Mouse (Mus musculus) heart, embryonic 14.5 days (tissue): ENCODE data around the gene Edc4. TPM values are rescaled to one million over a fixed set of nuclear protein-coding genes. Genes with fewer than 3 reads are reported as not detected.

Experiments used
- ATAC-seq: fragments of 200-750 bp; cut with Nextera tagmentation; 2 replicates; pipeline ENCODE4 v1.8.0; 2017; ENCODE audit warnings: low read depth, moderate TSS enrichment; ENCODE audit not compliant: insufficient number of reproducible peaks, insufficient read depth, low FRiP score
- H3K27ac ChIP-seq, 2 experiments: fragments of 200-500 bp in 1 of 2; fragments of 300-500 bp in 1 of 2; sonication (generic) in 1 of 2; replicated peaks in 1 of 2; 2 replicates each; pipeline ENCODE4 v1.5.1; 2012 to 2014; ENCODE audit warnings: low read depth in 2 of 2, low read length in 2 of 2, control low read depth in 1 of 2, mild to moderate bottlenecking in 1 of 2, mixed read lengths in 1 of 2; ENCODE audit not compliant: control insufficient read depth in 1 of 2, insufficient read depth in 1 of 2
- H3K27me3 ChIP-seq: fragments of 300-500 bp; sonication (generic); 2 replicates; pipeline ENCODE4 v1.6.1; 2014; ENCODE audit warnings: mild to moderate bottlenecking, low read length, control low read depth; ENCODE audit not compliant: control insufficient read depth, insufficient read depth
- H3K36me3 ChIP-seq: fragments of 300-500 bp; sonication (generic); 2 replicates; pipeline ENCODE4 v1.6.1; 2014; ENCODE audit warnings: mild to moderate bottlenecking, control low read depth, low read length, mixed read lengths; ENCODE audit not compliant: control insufficient read depth, insufficient read depth
- H3K4me1 ChIP-seq, 2 experiments: fragments of 200-500 bp in 1 of 2; fragments of 300-500 bp in 1 of 2; sonication (generic) in 1 of 2; 2 replicates each; pipeline ENCODE4 v1.6.1; 2012 to 2014; ENCODE audit warnings: low read length in 2 of 2, control low read depth in 1 of 2, mixed read lengths in 1 of 2; ENCODE audit not compliant: control insufficient read depth in 2 of 2, insufficient read depth in 2 of 2
- H3K4me2 ChIP-seq: fragments of 300-500 bp; sonication (generic); 2 replicates; pipeline ENCODE4 v1.6.1; 2014; ENCODE audit warnings: mild to moderate bottlenecking, low read length
- H3K4me3 ChIP-seq, 2 experiments: fragments of 200-500 bp in 1 of 2; fragments of 300-500 bp in 1 of 2; sonication (generic) in 1 of 2; 2 replicates each; pipeline ENCODE4 v1.5.1; 2012 to 2014; ENCODE audit warnings: low read length in 2 of 2, mild to moderate bottlenecking in 2 of 2, control low read depth in 1 of 2, low read depth in 1 of 2, moderate library complexity in 1 of 2; ENCODE audit not compliant: control insufficient read depth in 1 of 2, insufficient read depth in 1 of 2
- H3K9ac ChIP-seq: fragments of 300-500 bp; sonication (generic); 2 replicates; pipeline ENCODE4 v1.6.1; 2014; ENCODE audit warnings: mild to moderate bottlenecking, low read length
- H3K9me3 ChIP-seq: fragments of 300-500 bp; sonication (generic); 2 replicates; pipeline ENCODE4 v1.6.1; 2016; ENCODE audit warnings: low read length, control low read depth; ENCODE audit not compliant: control insufficient read depth
- WGBS: fragments of 180-500 bp; shearing (Covaris S2); extraction: QIAGEN DNeasy Blood & Tissue Kit; methylation state at CpG from one replicate; pipeline ENCODE4 v1.1.7; 2014; 5-methylcytosine and 5-hydroxymethylcytosine counted together
- polyA plus RNA-seq: library from polyadenylated mRNA; unstranded; fragments of >200 nt; fragmentation: Nextera tagmentation; extraction: Ambion mirVana; gene quantifications from 2 replicates; pipeline ENCODE4 v1.2.1, GENCODE M21; 2014

The Edc4 gene
- polyA plus RNA-seq, 1 experiment from 2014 or later: 24.0 TPM

DNA sequence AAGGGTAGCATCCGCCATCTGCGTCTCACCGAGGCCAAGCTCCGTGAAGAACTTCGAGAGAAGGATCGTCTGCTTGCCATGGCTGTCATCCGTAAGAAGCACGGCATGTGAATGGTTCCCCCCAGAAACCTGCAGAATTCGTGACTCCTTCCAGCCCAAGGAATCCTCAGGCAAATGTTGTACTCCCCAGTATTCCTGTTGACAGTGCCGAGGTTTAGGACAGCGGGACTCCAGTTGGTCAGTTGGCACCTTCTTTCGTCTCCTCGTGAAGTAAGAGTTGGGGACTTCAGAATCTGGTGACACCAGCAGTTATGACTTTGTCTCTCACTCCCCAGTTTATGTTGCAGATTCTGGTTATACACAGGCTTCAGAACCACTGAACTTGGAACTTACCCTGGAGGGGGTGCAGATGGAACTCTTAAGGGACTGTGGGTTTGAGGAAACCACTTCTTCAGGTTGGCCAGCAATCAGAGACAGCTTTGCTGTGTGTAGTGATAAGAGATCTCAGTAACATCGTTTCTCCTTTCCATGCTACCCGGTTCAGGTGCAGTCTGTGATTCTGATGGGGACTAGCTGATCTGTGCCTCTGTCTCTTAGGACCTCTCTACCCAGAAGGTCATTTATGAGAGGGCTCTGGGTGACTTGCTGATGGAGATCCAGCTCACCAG is 24.4 kb upstream of the Edc4 start:
- peak overlapping the region; percentile 87 for H3K9ac ChIP-seq
- 10% methylated on average over 15 of the region's 15 CpGs for WGBS
- peaks cover 14% of the 10 kb centered on the region; the same call in 1 of the 2 replicates for H3K36me3 ChIP-seq
- peak overlapping the region; percentile 84 to 92 for H3K4me3 ChIP-seq
- ATAC-seq: no peak
- peaks cover 13 to 27% of the 10 kb centered on the region in 2 experiments for H3K4me1 ChIP-seq
- peak overlapping the region; percentile 80 for H3K4me2 ChIP-seq
- H3K9me3 ChIP-seq: no peaks in the 10 kb centered on the region
- peak overlapping the region; percentile 81 to 83; a peak in 3 of 4 replicates for H3K27ac ChIP-seq
- no peaks in the 10 kb centered on the region for H3K27me3 ChIP-seq

- H3K27me3 ChIP-seq: no peaks in the 10 kb centered on the region
- H3K9me3 ChIP-seq: no peaks in the 10 kb centered on the region
- H3K4me1 ChIP-seq: peaks cover 13 to 38% of the 10 kb centered on the region in 2 experiments
- peaks cover 21% of the 10 kb centered on the region for H3K36me3 ChIP-seq
- no peak for ATAC-seq
- H3K27ac ChIP-seq: no peak overlapping the region
- no peak overlapping the region for H3K9ac ChIP-seq
- no peak overlapping the region for H3K4me3 ChIP-seq
- 87% methylated on average over 5 of the region's 5 CpGs for WGBS
- no peak overlapping the region for H3K4me2 ChIP-seq
Observed at GRCm38 (mm10) chr8:105858495-105858894, 22.2 kb upstream of the Edc4 start.

DNA sequence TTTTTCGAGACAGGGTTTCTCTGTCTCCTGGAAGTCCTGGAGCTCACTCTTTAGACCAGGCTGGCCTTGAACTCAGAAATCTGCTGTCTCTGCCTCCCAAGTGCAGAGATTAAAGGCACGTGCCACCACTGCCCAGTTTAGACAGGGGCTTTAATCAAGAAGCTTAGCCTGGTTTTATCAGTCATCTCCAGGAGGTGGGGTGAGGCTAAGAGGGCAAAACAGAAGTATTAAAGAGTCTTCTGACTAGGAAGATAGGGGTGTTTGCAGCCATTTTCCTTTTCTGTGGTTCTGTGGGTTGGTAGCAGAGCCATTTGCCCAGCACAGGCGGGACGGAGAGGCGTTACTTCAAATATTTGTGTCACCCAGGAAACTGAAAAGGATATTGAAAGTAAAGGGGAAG is 21.4 kb upstream of the Edc4 start:
- H3K27me3 ChIP-seq: no peaks in the 10 kb centered on the region
- no peaks in the 10 kb centered on the region for H3K9me3 ChIP-seq
- peak overlapping the region in 1 of 2 experiments; percentile 85; a peak in 1 of 4 replicates for H3K27ac ChIP-seq
- H3K4me3 ChIP-seq: no peak overlapping the region
- 68% methylated on average over 5 of the region's 5 CpGs for WGBS
- peaks cover 23% of the 10 kb centered on the region for H3K36me3 ChIP-seq
- H3K4me2 ChIP-seq: no peak overlapping the region
- no peak overlapping the region; the same call in 1 of the 2 replicates for H3K9ac ChIP-seq
- peaks cover 11 to 38% of the 10 kb centered on the region in 2 experiments for H3K4me1 ChIP-seq
- ATAC-seq: no peak

DNA sequence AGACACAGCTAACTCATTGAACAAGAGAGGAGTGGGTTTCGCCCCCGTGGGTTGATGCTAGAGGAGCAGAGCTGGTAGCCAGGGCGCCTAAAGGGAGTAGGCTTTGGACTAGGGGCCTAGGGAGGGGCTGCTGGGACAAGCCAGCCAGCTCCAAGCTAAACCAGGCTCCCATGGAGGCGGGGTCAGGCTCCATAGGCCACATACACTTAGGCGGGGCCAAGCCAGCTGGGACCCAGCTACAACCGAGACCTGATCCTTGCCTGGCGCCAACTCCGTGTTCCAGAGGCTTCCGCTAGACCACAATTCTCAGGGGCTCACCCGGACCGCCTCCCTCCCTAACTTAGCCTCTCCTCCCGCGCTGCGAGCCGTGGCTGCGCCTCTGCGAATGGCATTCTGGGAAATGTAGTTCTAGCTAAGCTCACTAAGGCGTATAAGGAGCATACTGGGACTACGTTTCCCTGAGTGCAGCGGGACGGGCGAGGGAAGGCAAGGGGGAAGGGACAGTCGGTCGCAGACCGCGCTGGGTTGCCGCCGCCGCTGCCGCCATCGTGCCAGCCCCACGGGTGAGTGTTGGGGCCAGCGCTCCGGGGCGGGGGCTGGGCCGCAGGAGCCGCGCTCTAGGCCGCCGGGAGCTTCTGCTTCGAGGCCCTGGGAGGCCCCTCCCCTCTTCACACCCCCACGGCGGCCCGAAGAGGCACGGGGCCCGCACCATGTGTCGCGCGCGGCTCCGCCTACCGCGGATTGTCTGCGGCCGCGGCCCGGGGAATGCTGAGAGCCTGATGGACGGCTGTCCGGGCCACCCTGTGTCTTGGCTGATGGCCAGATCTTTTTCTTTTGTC is 20.3 kb upstream of the Edc4 start, which contains the start of gene Nutf2:
TSS of gene Nutf2 (plus strand) at position 438 of the 839 bp plus-strand sequence.
- Histone ChIP-seq H3K9me3 (no peaks in the 10 kb centered on the region), H3K4me2 (peak within 1 kb of the TSS; percentile 91), H3K4me3 (peak within 1 kb of the TSS; percentile 94 to 96), H3K27me3 (no peaks in the 10 kb centered on the region), H3K4me1 (peaks cover 11 to 38% of the 10 kb centered on the region in 2 experiments), H3K9ac (peak within 1 kb of the TSS; percentile 96), H3K36me3 (peaks cover 26% of the 10 kb centered on the region), H3K27ac (peak within 1 kb of the TSS; percentile 86 to 90)
- under 1% methylated on average over 57 of the region's 59 CpGs for WGBS
- ATAC-seq: peak; percentile 97

GRCm38 (mm10) chr8:105861951-105862350 is 18.7 kb upstream of the Edc4 start:
- Histone ChIP-seq H3K9me3 (no peaks in the 10 kb centered on the region), H3K9ac (peak overlapping the region; percentile 96), H3K36me3 (peaks cover 42% of the 10 kb centered on the region), H3K27me3 (no peaks in the 10 kb centered on the region), H3K27ac (no peak overlapping the region), H3K4me2 (peak overlapping the region; percentile 91), H3K4me1 (peaks cover 5 to 29% of the 10 kb centered on the region in 2 experiments), H3K4me3 (peak overlapping the region; percentile 94 to 96; a peak in 3 of 4 replicates)
- ATAC-seq: no peak
- 10% methylated on average over 1 of the region's 1 CpGs for WGBS

GRCm38 (mm10) chr8:105866364-105867029 is 14.2 kb upstream of the Edc4 start:
- no peak for ATAC-seq
- Histone ChIP-seq H3K4me3 (no peak overlapping the region), H3K27ac (no peak overlapping the region), H3K9ac (no peak overlapping the region), H3K4me1 (peaks cover 0 to 11% of the 10 kb centered on the region in 2 experiments; a peak in 2 of 4 replicates), H3K36me3 (peaks cover 70% of the 10 kb centered on the region), H3K4me2 (no peak overlapping the region), H3K9me3 (no peaks in the 10 kb centered on the region), H3K27me3 (no peaks in the 10 kb centered on the region)
- 75% methylated on average over 6 of the region's 6 CpGs for WGBS

DNA sequence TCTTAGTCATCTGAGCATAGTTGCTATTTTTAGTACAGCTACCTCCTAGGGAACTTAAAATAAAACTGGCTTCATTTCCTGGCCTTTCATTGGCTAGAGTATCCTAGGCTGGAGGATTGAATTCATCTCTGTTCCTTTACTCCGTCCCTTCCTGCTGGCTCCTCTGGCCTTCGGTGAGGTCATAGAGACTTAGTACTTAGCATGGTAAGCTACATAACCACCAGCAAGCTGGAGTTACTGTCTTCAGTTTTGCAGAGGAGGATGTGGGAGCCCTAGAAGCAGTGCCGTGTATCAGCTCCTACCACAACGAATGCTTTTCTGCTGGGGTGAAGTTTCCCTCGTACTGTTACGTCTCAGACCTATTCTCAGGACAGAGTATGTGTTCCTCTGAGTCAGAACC is 6.4 kb upstream of the Edc4 start:
- Histone ChIP-seq H3K4me1 (peaks cover 13 to 25% of the 10 kb centered on the region in 2 experiments), H3K27me3 (no peaks in the 10 kb centered on the region), H3K4me2 (peak overlapping the region; percentile 50), H3K9me3 (no peaks in the 10 kb centered on the region), H3K27ac (peak overlapping the region; percentile 80 to 93), H3K9ac (peak overlapping the region; percentile 42), H3K4me3 (no peak overlapping the region), H3K36me3 (peaks cover 74% of the 10 kb centered on the region)
- 37% methylated on average over 6 of the region's 6 CpGs for WGBS
- peak; percentile 71 for ATAC-seq
